Mouse (Mus musculus): ENCODE results near the gene Ptbp1. TPM values are rescaled to one million over a fixed set of nuclear protein-coding genes. Genes with fewer than 3 reads are reported as not detected.

The Ptbp1 gene
- polyA plus RNA-seq, 2 experiments, result 84.5 to 126 TPM

GRCm38 (mm10) chr10:79849941-79850628 lies 4.1 kb upstream of the Ptbp1 start:
- H3K9me3 ChIP-seq (ENCODE audit: control insufficient read depth, low read length), result no peaks in the 10 kb centered on the region
- no peaks in the 10 kb centered on the region for H3K36me3 ChIP-seq (replicated peaks; ENCODE audit: control insufficient read depth, insufficient read depth, low read depth)
- H3K27ac ChIP-seq, result no peak overlapping the region
- no peak overlapping the region for H3K4me2 ChIP-seq (ENCODE audit: low read depth)
- ATAC-seq (ENCODE audit: insufficient read depth) (no peak), DNase-seq (ENCODE audit: low read depth in 3 of 3, low spot score in 3 of 3) (no peak)
- H3K27me3 ChIP-seq (ENCODE audit: control insufficient read depth, insufficient read depth, low read length), result no peaks in the 10 kb centered on the region
- TF ChIP-seq EP300 (IDR thresholded peaks at IDR 0.05; ENCODE audit: low read depth) (no peak), CTCF (IDR thresholded peaks at IDR 0.05; ENCODE audit: low read depth) (no peak)
- no peak overlapping the region for H3K4me3 ChIP-seq (ENCODE audit: insufficient read depth in 1 of 2, low read depth in 2 of 2, low read length in 2 of 2)
- WGBS (ENCODE audit: insufficient replicate concordance), result 38% methylated on average over 8 of the region's 8 CpGs
- no peak overlapping the region for H3K9ac ChIP-seq (replicated peaks)
- peaks cover 20 to 28% of the 10 kb centered on the region in 2 experiments for H3K4me1 ChIP-seq (replicated peaks; ENCODE audit: control insufficient read depth in 2 of 2, insufficient read depth in 2 of 2, low read length in 1 of 2)

GRCm38 (mm10) chr10:79851653-79852052 lies 2.6 kb upstream of the Ptbp1 start:
- no peaks in the 10 kb centered on the region for H3K9me3 ChIP-seq (ENCODE audit: control insufficient read depth, low read length)
- peaks cover 24 to 36% of the 10 kb centered on the region in 2 experiments for H3K4me1 ChIP-seq (replicated peaks; ENCODE audit: control insufficient read depth in 2 of 2, insufficient read depth in 2 of 2, low read length in 1 of 2)
- no peak overlapping the region for H3K4me3 ChIP-seq (ENCODE audit: insufficient read depth in 1 of 2, low read depth in 2 of 2, low read length in 2 of 2)
- no peak overlapping the region; the same call in 1 of the 2 replicates for H3K9ac ChIP-seq (replicated peaks)
- peak overlapping the region; percentile 33 for H3K27ac ChIP-seq
- WGBS (ENCODE audit: insufficient replicate concordance), result 55% methylated on average over 3 of the region's 3 CpGs
- H3K36me3 ChIP-seq (replicated peaks; ENCODE audit: control insufficient read depth, insufficient read depth, low read depth), result peaks cover 4% of the 10 kb centered on the region
- no peak for TF ChIP-seq EP300 (IDR thresholded peaks at IDR 0.05; ENCODE audit: low read depth)
- no peak for TF ChIP-seq CTCF (IDR thresholded peaks at IDR 0.05; ENCODE audit: low read depth)
- H3K4me2 ChIP-seq (ENCODE audit: low read depth), result peak overlapping the region; percentile 72; the same call in 1 of the 2 replicates
- DNase-seq (ENCODE audit: low read depth in 3 of 3, low spot score in 3 of 3), result no peak
- no peak for ATAC-seq (ENCODE audit: insufficient read depth)
- H3K27me3 ChIP-seq (ENCODE audit: control insufficient read depth, insufficient read depth, low read length), result no peaks in the 10 kb centered on the region

- H3K9me3 ChIP-seq (ENCODE audit: control insufficient read depth, low read length), result no peaks in the 10 kb centered on the region
- H3K4me1 ChIP-seq (replicated peaks; ENCODE audit: control insufficient read depth in 2 of 2, insufficient read depth in 2 of 2, low read length in 1 of 2), result peaks cover 27 to 42% of the 10 kb centered on the region in 2 experiments
- peaks cover 9% of the 10 kb centered on the region for H3K36me3 ChIP-seq (replicated peaks; ENCODE audit: control insufficient read depth, insufficient read depth, low read depth)
- no peak for ATAC-seq (ENCODE audit: insufficient read depth)
- H3K27me3 ChIP-seq (ENCODE audit: control insufficient read depth, insufficient read depth, low read length), result no peaks in the 10 kb centered on the region
- H3K9ac ChIP-seq (replicated peaks), result peak overlapping the region; percentile 24
- 44% methylated on average over 9 of the region's 9 CpGs for WGBS (ENCODE audit: insufficient replicate concordance)
- peak overlapping the region; percentile 72 for H3K4me2 ChIP-seq (ENCODE audit: low read depth)
- H3K4me3 ChIP-seq (ENCODE audit: insufficient read depth in 1 of 2, low read depth in 2 of 2, low read length in 2 of 2), result peak overlapping the region in 1 of 2 experiments; percentile 85; a peak in 1 of 4 replicates
- TF ChIP-seq EP300 (IDR thresholded peaks at IDR 0.05; ENCODE audit: low read depth) (no peak), CTCF (IDR thresholded peaks at IDR 0.05; ENCODE audit: low read depth) (no peak)
- H3K27ac ChIP-seq, result peak overlapping the region; percentile 33
- no peak for DNase-seq (ENCODE audit: low read depth in 3 of 3, low spot score in 3 of 3)
These were observed 2.0 kb upstream of the Ptbp1 start for GRCm38 (mm10) chr10:79852107-79852789.

- peaks cover 28 to 48% of the 10 kb centered on the region in 2 experiments for H3K4me1 ChIP-seq (replicated peaks; ENCODE audit: control insufficient read depth in 2 of 2, insufficient read depth in 2 of 2, low read length in 1 of 2)
These were observed 1.4 kb upstream of the Ptbp1 start for GRCm38 (mm10) chr10:79852827-79853226.

GRCm38 (mm10) chr10:79853392-79853791 lies 835 bp upstream of the Ptbp1 start:
- TF ChIP-seq EP300 (IDR thresholded peaks at IDR 0.05; ENCODE audit: low read depth) (no peak; the same call in 1 of the 2 replicates), CTCF (IDR thresholded peaks at IDR 0.05; ENCODE audit: low read depth) (no peak)
- ATAC-seq (ENCODE audit: insufficient read depth) (no peak), DNase-seq (ENCODE audit: low read depth in 3 of 3, low spot score in 3 of 3) (peak; percentile 45 to 54 (median 49))
- H3K4me3 ChIP-seq (ENCODE audit: insufficient read depth in 1 of 2, low read depth in 2 of 2, low read length in 2 of 2), result peak overlapping the region; percentile 80 to 85
- H3K4me1 ChIP-seq (replicated peaks; ENCODE audit: control insufficient read depth in 2 of 2, insufficient read depth in 2 of 2, low read length in 1 of 2), result peaks cover 28 to 52% of the 10 kb centered on the region in 2 experiments
- H3K27me3 ChIP-seq (ENCODE audit: control insufficient read depth, insufficient read depth, low read length), result no peaks in the 10 kb centered on the region
- H3K27ac ChIP-seq, result peak overlapping the region; percentile 70
- under 1% methylated on average over 15 of the region's 15 CpGs for WGBS (ENCODE audit: insufficient replicate concordance)
- peak overlapping the region; percentile 72 for H3K4me2 ChIP-seq (ENCODE audit: low read depth)
- no peaks in the 10 kb centered on the region for H3K9me3 ChIP-seq (ENCODE audit: control insufficient read depth, low read length)
- peaks cover 19% of the 10 kb centered on the region for H3K36me3 ChIP-seq (replicated peaks; ENCODE audit: control insufficient read depth, insufficient read depth, low read depth)
- peak overlapping the region; percentile 59 for H3K9ac ChIP-seq (replicated peaks)

More at GRCm38 (mm10) chr10:79852827-79853226, 1.4 kb upstream of the Ptbp1 start:
- Histone ChIP-seq H3K27me3 (ENCODE audit: control insufficient read depth, insufficient read depth, low read length) (no peaks in the 10 kb centered on the region), H3K9me3 (ENCODE audit: control insufficient read depth, low read length) (no peaks in the 10 kb centered on the region), H3K27ac (peak overlapping the region; percentile 70), H3K4me3 (ENCODE audit: insufficient read depth in 1 of 2, low read depth in 2 of 2, low read length in 2 of 2) (peak overlapping the region; percentile 80 to 85), H3K4me2 (ENCODE audit: low read depth) (peak overlapping the region; percentile 72), H3K9ac (replicated peaks) (peak overlapping the region; percentile 59), H3K36me3 (replicated peaks; ENCODE audit: control insufficient read depth, insufficient read depth, low read depth) (peaks cover 13% of the 10 kb centered on the region)
- 23% methylated on average over 8 of the region's 8 CpGs for WGBS (ENCODE audit: insufficient replicate concordance)
- no peak for DNase-seq (ENCODE audit: low read depth in 3 of 3, low spot score in 3 of 3)
- no peak for ATAC-seq (ENCODE audit: insufficient read depth)
- no peak for TF ChIP-seq CTCF (IDR thresholded peaks at IDR 0.05; ENCODE audit: low read depth)
- no peak for TF ChIP-seq EP300 (IDR thresholded peaks at IDR 0.05; ENCODE audit: low read depth)

Data from liver, embryonic 14.5 days (tissue).